Mouse (Mus musculus): Measurements from ENCODE around the gene Ube3b.

Ube3b gene

GRCm38 (mm10) chr5:114421561-114422298, 41.3 kb downstream of the Ube3b start:
- peak in 1 of 2 experiments; percentile 68 for DNase-seq (ENCODE audit: inconsistent age in 2 of 2, low spot score in 1 of 2)

GRCm38 (mm10) chr5:114422591-114422990, 42.2 kb downstream of the Ube3b start:
- DNase-seq (ENCODE audit: inconsistent age in 2 of 2, low spot score in 1 of 2) = no peak

- DNase-seq (ENCODE audit: inconsistent age in 2 of 2, low spot score in 1 of 2) = no peak
Observed at GRCm38 (mm10) chr5:114423961-114424360, 43.6 kb downstream of the Ube3b start.

GRCm38 (mm10) chr5:114426732-114427131, 46.3 kb downstream of the Ube3b start:
- no peak for DNase-seq (ENCODE audit: inconsistent age in 2 of 2, low spot score in 1 of 2)

- no peak for DNase-seq (ENCODE audit: inconsistent age in 2 of 2, low spot score in 1 of 2)
Observed at GRCm38 (mm10) chr5:114428621-114429020, 48.2 kb downstream of the Ube3b start.

- DNase-seq (ENCODE audit: inconsistent age in 2 of 2, low spot score in 1 of 2) = no peak
Observed at GRCm38 (mm10) chr5:114429781-114430180, 49.4 kb downstream of the Ube3b start.

- DNase-seq (ENCODE audit: inconsistent age in 2 of 2, low spot score in 1 of 2) = no peak
Observed at GRCm38 (mm10) chr5:114434359-114434758, 54.0 kb downstream of the Ube3b start.

GRCm38 (mm10) chr5:114435588-114435987, 55.2 kb downstream of the Ube3b start:
- DNase-seq (ENCODE audit: inconsistent age in 2 of 2, low spot score in 1 of 2) = no peak

GRCm38 (mm10) chr5:114443566-114444367, 63.4 kb downstream of the Ube3b start, which contains the start of the genes Mmab and Mvk:
Mmab (minus strand) TSS chr5:114444060.
Mvk (plus strand) TSS chr5:114444269.
- peak; percentile 98 to 100 for DNase-seq (ENCODE audit: inconsistent age in 2 of 2, low spot score in 1 of 2)

GRCm38 (mm10) chr5:114444368-114444692, 63.9 kb downstream of the Ube3b start:
- no peak for DNase-seq (ENCODE audit: inconsistent age in 2 of 2, low spot score in 1 of 2)

- DNase-seq (ENCODE audit: inconsistent age in 2 of 2, low spot score in 1 of 2) = no peak
Observed at GRCm38 (mm10) chr5:114449011-114449410, 68.6 kb downstream of the Ube3b start.

- no peak for DNase-seq (ENCODE audit: inconsistent age in 2 of 2, low spot score in 1 of 2)
Observed at GRCm38 (mm10) chr5:114456287-114456686, 75.9 kb downstream of the Ube3b start.

- no peak for DNase-seq (ENCODE audit: inconsistent age in 2 of 2, low spot score in 1 of 2)
Observed at GRCm38 (mm10) chr5:114456995-114457605, 76.7 kb downstream of the Ube3b start.

- DNase-seq (ENCODE audit: inconsistent age in 2 of 2, low spot score in 1 of 2) = peak; percentile 87 to 95
Observed at GRCm38 (mm10) chr5:114461238-114461637, 80.8 kb downstream of the Ube3b start.

- peak; percentile 66 to 89 for DNase-seq (ENCODE audit: inconsistent age in 2 of 2, low spot score in 1 of 2)
Observed at GRCm38 (mm10) chr5:114462067-114463040, 81.9 kb downstream of the Ube3b start.

- no peak for DNase-seq (ENCODE audit: inconsistent age in 2 of 2, low spot score in 1 of 2)
Observed at GRCm38 (mm10) chr5:114464561-114464960, 84.2 kb downstream of the Ube3b start.

GRCm38 (mm10) chr5:114465641-114466040, 85.2 kb downstream of the Ube3b start:
- DNase-seq (ENCODE audit: inconsistent age in 2 of 2, low spot score in 1 of 2) = no peak

GRCm38 (mm10) chr5:114467019-114467418, 86.6 kb downstream of the Ube3b start:
- DNase-seq (ENCODE audit: inconsistent age in 2 of 2, low spot score in 1 of 2) = peak in 1 of 2 experiments; percentile 48

- DNase-seq (ENCODE audit: inconsistent age in 2 of 2, low spot score in 1 of 2) = peak; percentile 71 to 86
Observed at GRCm38 (mm10) chr5:114467430-114467829, 87.0 kb downstream of the Ube3b start.

- DNase-seq (ENCODE audit: inconsistent age in 2 of 2, low spot score in 1 of 2) = no peak
Observed at GRCm38 (mm10) chr5:114468007-114468406, 87.6 kb downstream of the Ube3b start.

GRCm38 (mm10) chr5:114470359-114470758, 90.0 kb downstream of the Ube3b start:
- DNase-seq (ENCODE audit: inconsistent age in 2 of 2, low spot score in 1 of 2) = no peak

All from adrenal gland, adult (tissue).